Mouse (Mus musculus): ENCODE measurements around the gene Grik5. TPM values are rescaled to one million over a fixed set of nuclear protein-coding genes. Genes with fewer than 3 reads are reported as not detected.

Grik5 gene
- polyA plus RNA-seq, 1 experiment from 2014 or later = 22.1 TPM

DNA sequence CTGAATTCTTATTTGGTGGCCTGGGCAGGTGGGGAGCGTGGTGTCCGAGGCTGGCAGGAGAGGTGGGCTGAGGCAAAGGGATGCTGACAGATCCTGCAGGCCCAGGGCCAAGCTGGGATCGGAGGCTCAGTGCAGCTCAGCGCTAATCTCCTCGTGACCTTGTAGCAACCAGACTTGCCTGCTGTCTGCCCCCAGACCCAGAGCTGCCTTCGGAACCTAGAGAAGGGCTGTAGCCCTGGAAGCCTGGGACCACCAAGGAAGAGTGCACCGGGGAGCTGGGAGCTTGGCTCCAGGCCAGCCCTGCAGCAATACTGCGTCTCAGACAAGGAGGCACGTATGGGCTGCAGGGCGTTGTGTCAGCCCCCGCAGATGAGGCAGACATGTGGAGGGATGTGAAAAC lies 68.9 kb downstream of the Grik5 start:
- Histone ChIP-seq H3K9me3 (no peaks in the 10 kb centered on the region), H3K36me3 (replicated peaks) (peaks cover 18% of the 10 kb centered on the region), H3K4me2 (peak overlapping the region; percentile 53), H3K4me3 (peak overlapping the region; percentile 97), H3K27ac (peak overlapping the region; percentile 98), H3K27me3 (replicated peaks) (no peaks in the 10 kb centered on the region), H3K4me1 (peaks cover 49% of the 10 kb centered on the region), H3K9ac (peak overlapping the region; percentile 98)
- WGBS = 28% methylated on average over 11 of the region's 11 CpGs
- no peak for ATAC-seq (replicated peaks)

GRCm38 (mm10) chr7:25000711-25001110 lies 71.4 kb downstream of the Grik5 start:
- H3K4me3 ChIP-seq = no peak overlapping the region
- H3K9me3 ChIP-seq = no peaks in the 10 kb centered on the region
- no peaks in the 10 kb centered on the region for H3K27me3 ChIP-seq (replicated peaks)
- 81% methylated on average over 12 of the region's 12 CpGs for WGBS
- H3K4me2 ChIP-seq = no peak overlapping the region
- peaks cover 27% of the 10 kb centered on the region for H3K4me1 ChIP-seq
- H3K9ac ChIP-seq = no peak overlapping the region
- no peak overlapping the region for H3K27ac ChIP-seq
- H3K36me3 ChIP-seq (replicated peaks) = peaks cover 31% of the 10 kb centered on the region
- ATAC-seq (replicated peaks) = no peak

DNA sequence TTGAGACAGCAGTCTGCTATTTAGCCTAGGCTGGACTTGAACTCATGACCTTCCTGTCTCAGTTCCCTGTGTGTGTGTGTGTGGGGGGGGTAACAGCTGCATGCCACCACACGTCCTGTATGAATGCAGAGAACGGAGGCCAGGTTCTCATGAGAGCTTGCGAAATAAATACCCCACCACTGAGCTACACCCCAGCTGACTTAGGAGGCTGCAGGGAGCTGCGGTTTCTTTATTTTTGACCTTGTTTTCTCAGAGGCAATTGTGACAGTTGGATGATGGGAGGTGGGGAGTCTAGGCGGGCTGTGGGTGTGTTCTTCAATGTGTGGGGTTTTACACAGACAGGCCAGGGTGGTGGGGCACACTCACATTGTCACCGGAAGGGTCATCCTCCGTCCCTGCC lies 71.9 kb downstream of the Grik5 start:
- H3K36me3 ChIP-seq (replicated peaks) = peaks cover 35% of the 10 kb centered on the region
- no peak overlapping the region for H3K4me3 ChIP-seq
- H3K4me1 ChIP-seq = peaks cover 27% of the 10 kb centered on the region
- WGBS = 71% methylated on average over 7 of the region's 7 CpGs
- H3K4me2 ChIP-seq = no peak overlapping the region
- H3K9me3 ChIP-seq = no peaks in the 10 kb centered on the region
- no peak for ATAC-seq (replicated peaks)
- H3K27ac ChIP-seq = no peak overlapping the region
- H3K9ac ChIP-seq = no peak overlapping the region
- H3K27me3 ChIP-seq (replicated peaks) = no peaks in the 10 kb centered on the region

DNA sequence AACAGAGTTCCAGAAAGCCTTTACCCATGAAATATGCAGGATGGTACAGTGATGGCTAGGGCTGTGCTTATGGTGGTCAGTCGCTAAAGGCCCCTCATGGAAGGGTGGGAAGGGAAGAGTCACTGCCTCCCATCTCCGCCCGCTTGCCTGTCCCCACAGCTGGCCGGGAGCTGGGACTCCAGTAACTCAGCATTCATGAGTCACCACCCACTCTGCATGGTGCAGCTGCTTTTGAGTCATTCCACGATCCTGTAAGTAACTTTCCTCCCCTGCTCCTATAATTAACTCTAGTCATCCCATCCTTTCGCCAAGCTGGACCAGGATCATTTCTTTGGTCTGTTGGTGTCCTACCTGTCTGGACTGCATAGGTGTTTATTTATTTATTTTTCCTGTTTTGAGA lies 79.1 kb downstream of the Grik5 start:
- no peak overlapping the region for H3K9ac ChIP-seq
- no peak overlapping the region for H3K4me2 ChIP-seq
- no peaks in the 10 kb centered on the region for H3K9me3 ChIP-seq
- 0 out of 2 replicates have a peak, but pooled peaks cover 3% of the 10 kb centered on the region for H3K4me1 ChIP-seq
- 78% methylated on average over 6 of the region's 6 CpGs for WGBS
- H3K36me3 ChIP-seq (replicated peaks) = peaks cover 78% of the 10 kb centered on the region
- no peaks in the 10 kb centered on the region for H3K27me3 ChIP-seq (replicated peaks)
- H3K27ac ChIP-seq = no peak overlapping the region
- H3K4me3 ChIP-seq = no peak overlapping the region
- no peak for ATAC-seq (replicated peaks)

GRCm38 (mm10) chr7:24990478-24990877 lies 81.7 kb downstream of the Grik5 start:
- WGBS = 79% methylated on average over 8 of the region's 8 CpGs
- Histone ChIP-seq H3K27ac (no peak overlapping the region), H3K4me2 (no peak overlapping the region), H3K27me3 (replicated peaks) (no peaks in the 10 kb centered on the region), H3K4me3 (no peak overlapping the region), H3K9me3 (no peaks in the 10 kb centered on the region; the same call in 1 of the 2 replicates), H3K4me1 (no peaks in the 10 kb centered on the region), H3K9ac (no peak overlapping the region), H3K36me3 (replicated peaks) (peaks cover 83% of the 10 kb centered on the region)
- no peak for ATAC-seq (replicated peaks)

DNA sequence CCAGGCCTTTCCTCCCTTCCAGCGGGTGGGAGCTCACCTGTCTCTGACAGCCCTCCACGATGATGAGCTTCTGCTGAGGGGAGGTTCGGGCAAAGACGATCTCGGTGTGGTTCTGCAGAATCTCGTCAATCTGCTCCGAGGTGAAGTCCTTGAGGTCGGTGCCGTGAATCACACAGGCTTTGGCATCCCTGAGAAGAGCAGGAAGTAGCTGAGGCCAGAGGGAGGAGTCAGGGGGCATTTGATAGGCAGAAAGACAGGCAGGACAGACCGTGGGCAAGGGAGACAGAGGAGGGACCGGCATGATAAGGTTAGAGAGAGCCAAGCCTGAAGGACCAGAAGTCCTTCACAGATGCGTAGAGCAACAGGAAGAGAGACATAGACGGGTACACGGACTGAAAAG lies 84.2 kb downstream of the Grik5 start:
- Histone ChIP-seq H3K27ac (no peak overlapping the region), H3K4me1 (no peaks in the 10 kb centered on the region), H3K36me3 (replicated peaks) (peaks cover 69% of the 10 kb centered on the region), H3K4me2 (no peak overlapping the region), H3K9ac (no peak overlapping the region), H3K27me3 (replicated peaks) (no peaks in the 10 kb centered on the region), H3K4me3 (no peak overlapping the region), H3K9me3 (no peaks in the 10 kb centered on the region; the same call in 1 of the 2 replicates)
- WGBS = 88% methylated on average over 14 of the region's 14 CpGs
- no peak for ATAC-seq (replicated peaks)

- Histone ChIP-seq H3K27ac (no peak overlapping the region), H3K9ac (no peak overlapping the region), H3K4me1 (no peaks in the 10 kb centered on the region), H3K36me3 (replicated peaks) (peaks cover 69% of the 10 kb centered on the region), H3K27me3 (replicated peaks) (no peaks in the 10 kb centered on the region), H3K4me3 (no peak overlapping the region), H3K9me3 (no peaks in the 10 kb centered on the region; the same call in 1 of the 2 replicates), H3K4me2 (no peak overlapping the region)
- no peak for ATAC-seq (replicated peaks)
- WGBS = 70% methylated on average over 5 of the region's 5 CpGs
Observed at GRCm38 (mm10) chr7:24985799-24986198, 86.3 kb downstream of the Grik5 start.

DNA sequence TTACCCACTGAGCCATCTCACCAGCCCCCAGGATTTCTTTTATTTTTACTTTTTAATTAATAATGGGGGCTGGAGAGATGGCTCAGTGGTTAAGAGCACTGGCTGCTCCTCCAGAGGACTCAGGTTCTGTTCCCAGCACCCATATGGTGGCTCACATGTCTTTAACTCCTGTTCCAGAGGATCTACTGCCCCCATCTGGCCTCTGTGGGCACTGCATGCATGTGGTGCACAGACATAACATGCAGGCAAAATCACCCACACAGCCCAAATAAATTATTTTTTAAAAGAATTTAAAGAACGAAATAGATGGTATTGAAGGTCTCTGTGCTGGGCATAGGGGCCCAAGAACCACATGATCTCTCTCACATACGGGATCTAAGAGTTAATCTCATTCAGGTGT lies 87.8 kb downstream of the Grik5 start:
- no peak overlapping the region for H3K4me2 ChIP-seq
- no peaks in the 10 kb centered on the region for H3K4me1 ChIP-seq
- no peaks in the 10 kb centered on the region for H3K27me3 ChIP-seq (replicated peaks)
- H3K9ac ChIP-seq = no peak overlapping the region
- H3K9me3 ChIP-seq = no peaks in the 10 kb centered on the region; the same call in 1 of the 2 replicates
- peaks cover 69% of the 10 kb centered on the region for H3K36me3 ChIP-seq (replicated peaks)
- H3K4me3 ChIP-seq = no peak overlapping the region
- no peak overlapping the region for H3K27ac ChIP-seq
- no peak for ATAC-seq (replicated peaks)
- WGBS = 88% methylated on average over 2 of the region's 2 CpGs

DNA sequence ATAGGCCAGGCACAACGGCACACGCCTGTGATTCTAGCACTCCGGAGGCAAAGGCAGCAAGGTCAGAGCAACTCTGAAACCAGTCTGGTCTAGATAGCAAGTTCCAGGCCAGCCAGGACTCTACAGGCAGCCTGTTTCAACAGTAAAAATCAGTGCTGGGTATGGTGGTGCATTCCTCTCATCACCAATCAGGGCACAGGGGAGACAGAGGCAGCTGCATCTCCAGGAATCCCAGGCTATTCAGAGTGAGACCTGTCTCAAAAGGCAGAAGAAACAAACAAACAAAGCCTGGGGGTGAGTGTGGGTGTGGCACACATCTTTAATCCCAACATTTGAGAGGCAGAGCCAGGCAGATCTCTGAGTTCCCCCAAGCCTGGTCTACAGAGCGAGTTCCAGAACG lies 88.8 kb downstream of the Grik5 start:
- Histone ChIP-seq H3K4me2 (no peak overlapping the region), H3K36me3 (replicated peaks) (peaks cover 69% of the 10 kb centered on the region), H3K27me3 (replicated peaks) (no peaks in the 10 kb centered on the region), H3K9me3 (no peaks in the 10 kb centered on the region; the same call in 1 of the 2 replicates), H3K4me1 (no peaks in the 10 kb centered on the region), H3K27ac (no peak overlapping the region), H3K4me3 (no peak overlapping the region), H3K9ac (no peak overlapping the region)
- no peak for ATAC-seq (replicated peaks)
- 91% methylated on average over 5 of the region's 5 CpGs for WGBS

DNA sequence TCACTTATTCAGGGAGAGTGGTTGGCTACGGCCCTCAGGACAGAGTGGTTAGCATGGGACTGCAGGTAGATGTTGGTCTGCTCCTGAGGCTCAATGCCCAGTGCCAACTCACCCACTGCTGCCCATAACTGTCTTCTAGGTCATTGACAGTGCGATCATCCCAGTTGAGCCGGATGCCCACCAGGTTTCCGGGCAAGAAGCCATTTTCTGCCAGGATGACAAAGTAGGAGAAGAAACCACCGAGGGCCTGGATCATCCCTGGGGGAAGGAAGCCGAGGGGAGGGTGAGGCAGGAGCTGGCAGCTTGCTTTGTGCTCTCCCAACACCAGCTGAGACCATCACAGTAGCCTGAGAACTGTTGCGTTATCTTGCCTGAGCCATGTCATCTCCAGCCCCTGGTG lies 91.7 kb downstream of the Grik5 start:
- 79% methylated on average over 7 of the region's 7 CpGs for WGBS
- Histone ChIP-seq H3K36me3 (replicated peaks) (peaks cover 56% of the 10 kb centered on the region), H3K4me2 (no peak overlapping the region), H3K4me3 (no peak overlapping the region), H3K9ac (no peak overlapping the region), H3K27me3 (replicated peaks) (no peaks in the 10 kb centered on the region), H3K9me3 (no peaks in the 10 kb centered on the region), H3K27ac (no peak overlapping the region), H3K4me1 (no peaks in the 10 kb centered on the region)
- no peak for ATAC-seq (replicated peaks)

- no peak overlapping the region for H3K27ac ChIP-seq
- H3K4me3 ChIP-seq = no peak overlapping the region
- H3K36me3 ChIP-seq (replicated peaks) = peaks cover 48% of the 10 kb centered on the region
- no peak overlapping the region for H3K4me2 ChIP-seq
- no peak overlapping the region for H3K9ac ChIP-seq
- H3K27me3 ChIP-seq (replicated peaks) = no peaks in the 10 kb centered on the region
- no peaks in the 10 kb centered on the region for H3K9me3 ChIP-seq
- no peak for ATAC-seq (replicated peaks)
- H3K4me1 ChIP-seq = no peaks in the 10 kb centered on the region; the same call in 1 of the 2 replicates
- WGBS = 88% methylated on average over 7 of the region's 7 CpGs
Observed at GRCm38 (mm10) chr7:24978781-24979180, 93.4 kb downstream of the Grik5 start.

DNA sequence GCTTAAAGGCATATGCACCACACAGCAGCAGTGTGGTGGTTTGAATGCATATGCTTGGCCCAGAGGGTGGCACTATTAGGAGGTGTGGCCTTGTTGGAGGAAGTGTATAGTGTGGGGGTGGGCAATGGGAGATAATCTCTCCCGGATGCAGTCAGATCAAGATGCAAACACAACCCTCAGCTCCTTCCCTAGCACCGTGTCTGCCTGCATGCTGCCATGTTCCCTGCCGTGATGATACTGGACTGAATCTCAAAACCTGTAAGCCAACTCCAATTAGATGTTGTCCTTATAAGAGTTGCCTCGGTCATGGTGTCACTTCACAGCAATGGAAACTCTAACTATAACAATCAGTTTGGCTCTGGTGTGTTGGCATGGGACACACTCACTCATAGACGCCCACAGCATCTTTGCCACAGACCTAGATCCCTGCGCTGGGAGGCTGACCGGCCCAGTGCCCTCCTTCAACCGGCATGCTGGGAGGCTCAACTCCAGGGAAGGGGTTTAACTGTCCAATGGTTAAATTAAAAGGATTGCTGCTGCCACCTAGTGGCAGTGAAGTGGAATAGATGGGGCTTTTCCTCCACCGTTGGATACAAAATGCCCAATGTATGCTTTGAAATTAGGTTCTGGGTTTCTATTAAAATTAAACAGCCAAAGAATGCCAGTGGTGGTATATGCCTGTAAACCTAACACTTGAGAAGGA lies 97.1 kb downstream of the Grik5 start:
- 28% methylated on average over 9 of the region's 9 CpGs for WGBS
- Histone ChIP-seq H3K4me3 (no peak overlapping the region), H3K27me3 (replicated peaks) (no peaks in the 10 kb centered on the region), H3K36me3 (replicated peaks) (peaks cover 25% of the 10 kb centered on the region), H3K4me2 (no peak overlapping the region), H3K9ac (no peak overlapping the region), H3K27ac (0 out of 2 replicates have a peak overlapping the region, but pooled peaks have one; percentile 14), H3K9me3 (no peaks in the 10 kb centered on the region), H3K4me1 (peaks cover 14% of the 10 kb centered on the region)
- ATAC-seq (replicated peaks) = no peak

- H3K9ac ChIP-seq = no peak overlapping the region
- no peaks in the 10 kb centered on the region for H3K9me3 ChIP-seq
- H3K4me2 ChIP-seq = no peak overlapping the region
- no peak overlapping the region for H3K4me3 ChIP-seq
- peaks cover 14% of the 10 kb centered on the region for H3K4me1 ChIP-seq
- no peak overlapping the region for H3K27ac ChIP-seq
- no peaks in the 10 kb centered on the region for H3K27me3 ChIP-seq (replicated peaks)
- 74% methylated on average over 5 of the region's 5 CpGs for WGBS
- ATAC-seq (replicated peaks) = no peak
- H3K36me3 ChIP-seq (replicated peaks) = peaks cover 15% of the 10 kb centered on the region
Observed at GRCm38 (mm10) chr7:24973902-24974301, 98.2 kb downstream of the Grik5 start.

All from midbrain, embryonic 15.5 days (tissue).